Mouse (Mus musculus) midbrain, embryonic 13.5 days (tissue): ENCODE measurements around the gene Il23r. TPM values are rescaled to one million over a fixed set of nuclear protein-coding genes. Genes with fewer than 3 reads are reported as not detected.

ENCODE experiments used
- ATAC-seq: fragments of 200-750 bp; cut with Nextera tagmentation; 2 replicates; pipeline ENCODE4 v1.8.0; 2017; ENCODE audit warnings: mild to moderate bottlenecking, moderate TSS enrichment, moderate library complexity
- H3K27ac ChIP-seq: fragments of 300-500 bp; sonication (generic); 2 replicates; pipeline ENCODE4 v1.5.1; 2015; ENCODE audit warnings: inconsistent platforms, mild to moderate bottlenecking, moderate library complexity
- H3K27me3 ChIP-seq: fragments of 300-500 bp; sonication (generic); 2 replicates; pipeline ENCODE4 v1.6.1; 2015; ENCODE audit warnings: mild to moderate bottlenecking, inconsistent platforms
- H3K36me3 ChIP-seq: fragments of 300-500 bp; sonication (generic); 2 replicates; pipeline ENCODE4 v1.6.1; 2015; ENCODE audit warnings: mild to moderate bottlenecking, inconsistent platforms
- H3K4me1 ChIP-seq: fragments of 300-500 bp; sonication (generic); replicated peaks from 2 replicates; pipeline ENCODE4 v1.6.1; 2015; ENCODE audit warnings: inconsistent platforms
- H3K4me2 ChIP-seq: fragments of 300-500 bp; sonication (generic); replicated peaks from 2 replicates; pipeline ENCODE4 v1.6.1; 2015; ENCODE audit warnings: moderate library complexity, mild to moderate bottlenecking, inconsistent platforms
- H3K4me3 ChIP-seq: fragments of 300-500 bp; sonication (generic); replicated peaks from 2 replicates; pipeline ENCODE4 v1.5.1; 2015; ENCODE audit warnings: mild to moderate bottlenecking, inconsistent platforms
- H3K9ac ChIP-seq: fragments of 300-500 bp; sonication (generic); replicated peaks from 2 replicates; pipeline ENCODE4 v1.6.1; 2015; ENCODE audit warnings: mild to moderate bottlenecking, inconsistent platforms
- H3K9me3 ChIP-seq: fragments of 300-500 bp; sonication (generic); 2 replicates; pipeline ENCODE4 v1.6.1; 2016; ENCODE audit warnings: mild to moderate bottlenecking, inconsistent platforms
- WGBS: fragments of 180-500 bp; shearing (Covaris S2); methylation state at CpG from one replicate; pipeline ENCODE4 v1.1.7; 2015; 5-methylcytosine and 5-hydroxymethylcytosine counted together
- polyA plus RNA-seq: library from polyadenylated mRNA; unstranded; fragments of >200 nt; fragmentation: Nextera tagmentation; extraction: Ambion mirVana; gene quantifications from 2 replicates; pipeline ENCODE4 v1.2.1, GENCODE M21; 2015

Gene Il23r
- polyA plus RNA-seq, 1 experiment from 2014 or later, result not detected

GRCm38 (mm10) chr6:67471242-67471641 lies 20.4 kb downstream of the Il23r start:
- WGBS, result 23% methylated on average over 1 of the region's 1 CpGs
- Histone ChIP-seq H3K36me3 (no peaks in the 10 kb centered on the region), H3K4me3 (no peak overlapping the region), H3K9ac (no peak overlapping the region), H3K4me2 (no peak overlapping the region), H3K27ac (no peak overlapping the region), H3K9me3 (no peaks in the 10 kb centered on the region), H3K27me3 (no peaks in the 10 kb centered on the region), H3K4me1 (0 out of 2 replicates have a peak, but pooled peaks cover 5% of the 10 kb centered on the region)
- ATAC-seq, result 0 out of 2 replicates have a peak, but pooled peaks have one; percentile 45

GRCm38 (mm10) chr6:67459424-67459823 lies 32.2 kb downstream of the Il23r start:
- no peak overlapping the region for H3K4me2 ChIP-seq
- no peaks in the 10 kb centered on the region for H3K9me3 ChIP-seq
- H3K4me1 ChIP-seq, result no peaks in the 10 kb centered on the region
- H3K36me3 ChIP-seq, result no peaks in the 10 kb centered on the region
- H3K27ac ChIP-seq, result no peak overlapping the region
- 100% methylated on average over 1 of the region's 1 CpGs for WGBS
- H3K4me3 ChIP-seq, result no peak overlapping the region
- ATAC-seq, result no peak
- H3K9ac ChIP-seq, result no peak overlapping the region
- H3K27me3 ChIP-seq, result no peaks in the 10 kb centered on the region

GRCm38 (mm10) chr6:67451330-67451729 lies 40.3 kb downstream of the Il23r start:
- H3K4me2 ChIP-seq, result no peak overlapping the region
- no peaks in the 10 kb centered on the region for H3K9me3 ChIP-seq
- H3K4me1 ChIP-seq, result no peaks in the 10 kb centered on the region
- no peak overlapping the region for H3K4me3 ChIP-seq
- H3K36me3 ChIP-seq, result no peaks in the 10 kb centered on the region
- H3K9ac ChIP-seq, result no peak overlapping the region
- no peaks in the 10 kb centered on the region for H3K27me3 ChIP-seq
- no peak overlapping the region for H3K27ac ChIP-seq
- WGBS, result 61% methylated on average over 5 of the region's 5 CpGs
- ATAC-seq, result no peak

- no peaks in the 10 kb centered on the region for H3K4me1 ChIP-seq
- no peaks in the 10 kb centered on the region for H3K9me3 ChIP-seq
- ATAC-seq, result no peak
- no peaks in the 10 kb centered on the region for H3K27me3 ChIP-seq
- H3K9ac ChIP-seq, result no peak overlapping the region
- no peak overlapping the region for H3K4me2 ChIP-seq
- no peak overlapping the region for H3K27ac ChIP-seq
- WGBS, result 88% methylated on average over 1 of the region's 1 CpGs
- H3K4me3 ChIP-seq, result no peak overlapping the region
- no peaks in the 10 kb centered on the region for H3K36me3 ChIP-seq
Measured at GRCm38 (mm10) chr6:67445866-67446265, 45.8 kb downstream of the Il23r start.

- WGBS, result 91% methylated on average over 6 of the region's 6 CpGs
Measured at GRCm38 (mm10) chr6:67443124-67443523, 48.5 kb downstream of the Il23r start.

GRCm38 (mm10) chr6:67437814-67438385 lies 53.8 kb downstream of the Il23r start:
- ATAC-seq, result no peak
- no peak overlapping the region for H3K27ac ChIP-seq
- H3K9me3 ChIP-seq, result no peaks in the 10 kb centered on the region
- H3K4me3 ChIP-seq, result no peak overlapping the region
- H3K36me3 ChIP-seq, result no peaks in the 10 kb centered on the region
- H3K27me3 ChIP-seq, result no peaks in the 10 kb centered on the region
- WGBS, result 91% methylated on average over 3 of the region's 3 CpGs
- no peak overlapping the region for H3K9ac ChIP-seq
- H3K4me1 ChIP-seq, result no peaks in the 10 kb centered on the region
- no peak overlapping the region for H3K4me2 ChIP-seq

More at GRCm38 (mm10) chr6:67443124-67443523, 48.5 kb downstream of the Il23r start:
- Histone ChIP-seq H3K36me3 (no peaks in the 10 kb centered on the region), H3K27me3 (no peaks in the 10 kb centered on the region), H3K4me1 (no peaks in the 10 kb centered on the region), H3K4me2 (no peak overlapping the region), H3K27ac (no peak overlapping the region), H3K4me3 (no peak overlapping the region), H3K9me3 (no peaks in the 10 kb centered on the region), H3K9ac (no peak overlapping the region)
- no peak for ATAC-seq

GRCm38 (mm10) chr6:67437028-67437427 lies 54.6 kb downstream of the Il23r start:
- H3K27ac ChIP-seq, result no peak overlapping the region
- no peak for ATAC-seq
- no peak overlapping the region for H3K4me2 ChIP-seq
- H3K9ac ChIP-seq, result no peak overlapping the region
- H3K9me3 ChIP-seq, result no peaks in the 10 kb centered on the region
- H3K4me3 ChIP-seq, result no peak overlapping the region
- H3K36me3 ChIP-seq, result no peaks in the 10 kb centered on the region
- no peaks in the 10 kb centered on the region for H3K27me3 ChIP-seq
- no peaks in the 10 kb centered on the region for H3K4me1 ChIP-seq

GRCm38 (mm10) chr6:67436295-67436694 lies 55.4 kb downstream of the Il23r start:
- no peak overlapping the region for H3K27ac ChIP-seq
- no peak overlapping the region for H3K4me3 ChIP-seq
- no peak overlapping the region for H3K9ac ChIP-seq
- ATAC-seq, result no peak
- 84% methylated on average over 2 of the region's 2 CpGs for WGBS
- no peaks in the 10 kb centered on the region for H3K4me1 ChIP-seq
- no peak overlapping the region for H3K4me2 ChIP-seq
- H3K27me3 ChIP-seq, result no peaks in the 10 kb centered on the region
- no peaks in the 10 kb centered on the region for H3K36me3 ChIP-seq
- H3K9me3 ChIP-seq, result no peaks in the 10 kb centered on the region

- Histone ChIP-seq H3K4me2 (no peak overlapping the region), H3K36me3 (no peaks in the 10 kb centered on the region), H3K27me3 (no peaks in the 10 kb centered on the region), H3K4me3 (no peak overlapping the region), H3K9ac (no peak overlapping the region), H3K9me3 (no peaks in the 10 kb centered on the region), H3K4me1 (no peaks in the 10 kb centered on the region), H3K27ac (no peak overlapping the region)
- no peak for ATAC-seq
- 90% methylated on average over 1 of the region's 1 CpGs for whole genome bisulfite sequencing
Measured at GRCm38 (mm10) chr6:67435711-67436110, 55.9 kb downstream of the Il23r start.

- no peak overlapping the region for H3K4me3 ChIP-seq
- no peaks in the 10 kb centered on the region for H3K9me3 ChIP-seq
- no peak for ATAC-seq
- 22% methylated on average over 2 of the region's 2 CpGs for WGBS
- H3K36me3 ChIP-seq, result no peaks in the 10 kb centered on the region
- no peaks in the 10 kb centered on the region for H3K4me1 ChIP-seq
- H3K27me3 ChIP-seq, result no peaks in the 10 kb centered on the region
- no peak overlapping the region for H3K9ac ChIP-seq
- no peak overlapping the region for H3K4me2 ChIP-seq
- H3K27ac ChIP-seq, result no peak overlapping the region
Measured at GRCm38 (mm10) chr6:67434755-67435452, 56.8 kb downstream of the Il23r start.

GRCm38 (mm10) chr6:67431808-67432207 lies 59.8 kb downstream of the Il23r start:
- no peaks in the 10 kb centered on the region for H3K9me3 ChIP-seq
- no peak overlapping the region for H3K4me2 ChIP-seq
- H3K9ac ChIP-seq, result no peak overlapping the region
- no peak overlapping the region for H3K27ac ChIP-seq
- H3K4me1 ChIP-seq, result no peaks in the 10 kb centered on the region
- no peaks in the 10 kb centered on the region for H3K27me3 ChIP-seq
- 73% methylated on average over 3 of the region's 3 CpGs for WGBS
- no peaks in the 10 kb centered on the region for H3K36me3 ChIP-seq
- no peak overlapping the region for H3K4me3 ChIP-seq
- ATAC-seq, result no peak

GRCm38 (mm10) chr6:67421761-67422160 lies 69.9 kb downstream of the Il23r start:
- ATAC-seq, result no peak
- H3K9ac ChIP-seq, result no peak overlapping the region
- H3K4me3 ChIP-seq, result no peak overlapping the region
- H3K4me1 ChIP-seq, result no peaks in the 10 kb centered on the region
- no peak overlapping the region for H3K4me2 ChIP-seq
- no peak overlapping the region for H3K27ac ChIP-seq
- no peaks in the 10 kb centered on the region for H3K36me3 ChIP-seq
- 44% methylated on average over 5 of the region's 5 CpGs for WGBS
- H3K9me3 ChIP-seq, result no peaks in the 10 kb centered on the region
- H3K27me3 ChIP-seq, result no peaks in the 10 kb centered on the region

GRCm38 (mm10) chr6:67416557-67416956 lies 75.1 kb downstream of the Il23r start:
- Histone ChIP-seq H3K27ac (no peak overlapping the region), H3K9ac (no peak overlapping the region), H3K36me3 (no peaks in the 10 kb centered on the region), H3K4me1 (no peaks in the 10 kb centered on the region), H3K4me2 (no peak overlapping the region), H3K9me3 (no peaks in the 10 kb centered on the region), H3K27me3 (no peaks in the 10 kb centered on the region), H3K4me3 (no peak overlapping the region)
- WGBS, result 90% methylated on average over 3 of the region's 3 CpGs
- ATAC-seq, result no peak
